Mouse (Mus musculus) retina, embryonic 14.5 days (tissue): Measurements from ENCODE around the gene Vgll4.

Experiments used
- DNase-seq: peaks from one replicate; pipeline ENCODE4 v3.0.0-alpha.2; 2015; ENCODE audit warnings: low spot score

Gene Vgll4

DNA sequence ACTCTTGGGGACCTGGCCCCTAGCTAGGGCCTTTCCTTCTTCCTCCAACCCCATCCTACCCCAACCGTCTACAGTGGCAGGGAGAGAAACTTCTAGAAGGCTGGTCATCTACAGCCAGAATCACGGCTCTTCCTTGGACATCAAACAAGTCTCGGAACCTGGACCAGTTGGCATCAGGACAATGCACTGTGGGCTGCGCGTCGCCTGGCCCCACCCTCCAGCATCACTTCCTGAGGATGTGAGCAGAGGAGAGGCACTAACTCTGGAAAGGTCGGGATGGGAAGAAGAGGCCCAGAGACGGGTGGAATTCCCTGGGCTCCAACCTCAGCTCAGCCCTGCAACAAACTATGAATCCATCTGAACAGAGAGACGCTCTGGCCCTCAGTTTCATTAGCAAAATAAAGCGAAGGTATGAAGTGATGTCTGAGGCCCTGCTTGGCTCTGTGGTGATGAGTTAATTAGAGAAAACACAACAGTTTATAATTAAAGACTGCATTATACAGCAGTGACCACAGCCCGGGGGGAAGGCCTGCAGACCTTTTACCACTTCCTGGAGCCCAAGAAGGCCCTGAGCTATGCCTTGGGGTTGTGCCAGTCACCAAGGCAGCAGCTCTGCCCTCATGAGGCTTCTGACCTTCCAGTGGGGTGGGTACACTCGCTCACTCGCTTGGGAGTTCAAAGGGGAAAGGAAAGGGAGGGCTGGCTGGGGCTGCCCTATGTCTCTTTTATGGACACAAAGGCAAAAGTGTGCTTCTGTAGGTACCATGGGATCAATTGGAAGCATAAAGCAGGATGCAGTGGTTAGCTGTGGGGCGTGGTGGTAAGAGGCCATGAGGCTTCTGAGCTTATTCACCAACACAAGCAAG lies 51.8 kb downstream of the Vgll4 start:
- DNase-seq, result no peak

DNA sequence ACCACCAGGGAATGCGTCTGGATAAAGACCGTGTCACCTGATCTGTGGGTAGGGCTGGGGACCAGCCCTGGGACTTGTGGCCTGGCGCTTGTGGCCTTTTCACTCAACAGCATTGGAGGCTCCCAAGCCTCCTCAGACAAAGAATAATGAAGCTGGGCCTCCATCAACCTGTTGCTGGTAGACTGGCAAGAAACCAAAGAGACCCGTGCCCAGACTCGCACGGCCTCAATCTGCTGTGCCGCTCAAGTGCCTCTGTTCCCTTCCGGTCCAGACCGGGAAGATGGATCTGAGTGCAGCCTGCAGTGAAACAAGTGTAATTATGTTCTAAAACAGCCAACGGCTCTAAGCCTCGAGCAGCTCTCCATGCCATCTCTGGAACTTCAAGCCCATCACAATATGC lies 52.7 kb downstream of the Vgll4 start:
- no peak for DNase-seq

- DNase-seq, result no peak
Observed at GRCm38 (mm10) chr6:114916715-114916992, 53.1 kb downstream of the Vgll4 start.

DNA sequence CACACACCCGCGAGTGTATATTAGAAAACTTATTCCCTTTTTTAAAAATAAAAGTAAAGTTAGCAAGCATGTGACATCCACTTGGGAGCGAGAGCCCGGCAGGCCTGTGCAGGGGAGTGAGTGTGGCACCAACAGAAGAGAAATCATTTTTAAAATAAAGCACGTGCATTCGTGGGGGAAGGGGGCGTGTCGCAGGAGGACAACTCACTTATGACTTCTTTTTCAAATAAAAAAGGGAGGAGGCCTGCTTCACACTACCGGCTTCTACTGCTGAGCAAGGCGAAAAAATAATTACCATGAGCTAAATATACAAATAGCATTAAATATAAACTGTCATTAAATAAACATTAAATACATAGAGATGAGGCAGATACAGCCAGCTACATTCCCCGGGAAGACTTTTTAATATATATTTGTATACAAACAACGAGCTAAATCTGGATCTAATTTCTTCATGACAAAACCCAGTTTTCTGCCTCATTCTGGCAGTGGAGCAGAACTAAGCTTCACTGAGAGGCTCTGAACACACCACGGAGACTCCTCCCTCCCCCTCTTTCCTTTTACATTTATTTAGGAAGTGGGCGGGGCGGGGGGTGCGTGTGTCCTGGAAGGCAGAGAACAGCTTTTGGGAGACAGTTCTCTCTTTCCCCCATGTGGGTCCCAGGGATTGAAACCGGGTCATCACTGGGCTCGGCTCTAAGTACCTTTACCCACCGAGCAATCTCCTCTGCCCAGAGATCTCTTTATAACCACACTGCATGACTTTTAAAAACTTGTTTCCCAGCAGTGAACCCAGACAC lies 53.7 kb downstream of the Vgll4 start:
- DNase-seq, result no peak

DNA sequence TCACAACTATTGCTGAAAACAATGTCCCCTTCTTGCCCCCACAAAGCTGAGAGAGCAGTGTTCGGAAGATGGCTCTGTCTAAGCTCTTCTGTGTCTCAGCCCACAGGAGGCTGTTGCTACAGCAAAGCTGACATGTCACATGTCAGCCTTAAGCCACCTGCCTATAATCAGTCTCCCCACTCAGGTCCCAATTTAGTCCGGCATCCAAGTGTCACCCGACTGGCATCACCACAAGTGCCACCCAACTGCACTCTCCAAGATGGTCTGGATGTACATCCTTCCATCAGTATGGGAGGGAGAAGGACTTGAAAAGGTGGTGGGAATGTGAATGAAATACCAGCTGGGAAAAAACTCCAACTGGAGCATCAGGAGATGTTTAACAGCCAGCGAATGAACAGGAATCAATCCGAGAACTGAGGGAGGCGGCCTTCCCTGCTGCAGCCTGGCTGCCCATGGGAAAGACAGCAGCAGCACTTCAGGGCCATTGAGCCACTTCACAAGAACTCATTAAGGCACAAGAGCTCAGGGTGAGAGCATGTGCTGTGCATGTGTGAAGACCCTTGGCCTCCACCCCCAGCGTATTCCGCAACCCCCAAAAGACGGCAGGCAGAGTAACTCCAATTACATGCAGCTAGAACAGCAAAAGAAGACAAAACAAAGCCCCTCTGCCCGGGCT lies 55.6 kb downstream of the Vgll4 start:
- peak; percentile 59 for DNase-seq

GRCm38 (mm10) chr6:114913142-114913541 lies 56.7 kb downstream of the Vgll4 start:
- DNase-seq, result no peak

DNA sequence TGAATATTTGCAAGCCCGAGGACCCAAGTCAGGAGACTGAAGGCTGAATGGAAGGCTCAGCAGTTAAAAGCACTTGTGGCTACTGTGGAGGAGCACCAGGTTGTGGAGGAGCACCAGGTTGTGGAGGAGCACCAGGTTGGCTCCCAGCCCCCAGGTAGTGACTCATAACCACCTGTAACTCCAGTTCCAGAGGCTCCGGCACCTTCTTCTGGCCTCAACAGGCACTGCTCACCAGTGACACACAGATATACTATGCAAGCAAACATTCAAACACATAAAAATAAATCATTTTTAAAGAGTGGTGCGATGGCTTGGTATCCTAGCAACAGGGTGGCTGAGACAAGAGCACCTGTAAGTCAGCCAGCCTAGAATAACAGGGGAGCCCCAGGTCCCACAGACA lies 58.3 kb downstream of the Vgll4 start:
- DNase-seq, result no peak

DNA sequence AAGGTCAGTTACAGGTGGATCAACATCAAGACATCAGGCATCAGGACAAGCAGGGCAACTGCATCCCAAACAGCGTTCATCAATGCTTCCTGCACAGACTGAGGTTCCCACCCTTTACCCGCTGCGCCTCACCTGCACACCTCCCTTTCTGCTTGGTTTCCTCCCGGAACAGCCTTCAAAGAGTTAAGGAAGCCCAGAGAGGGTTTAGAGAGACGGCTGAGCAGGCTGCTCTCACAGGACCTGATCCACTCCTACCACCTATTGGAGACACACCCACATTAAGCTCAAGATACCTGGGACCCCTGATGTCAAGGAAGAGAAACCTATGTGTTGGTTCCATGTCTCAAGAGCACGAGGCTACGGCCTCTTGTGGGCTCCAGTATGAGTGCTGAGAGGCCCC lies 60.0 kb downstream of the Vgll4 start:
- DNase-seq, result no peak

GRCm38 (mm10) chr6:114907459-114907858 lies 62.3 kb downstream of the Vgll4 start:
- DNase-seq, result no peak

DNA sequence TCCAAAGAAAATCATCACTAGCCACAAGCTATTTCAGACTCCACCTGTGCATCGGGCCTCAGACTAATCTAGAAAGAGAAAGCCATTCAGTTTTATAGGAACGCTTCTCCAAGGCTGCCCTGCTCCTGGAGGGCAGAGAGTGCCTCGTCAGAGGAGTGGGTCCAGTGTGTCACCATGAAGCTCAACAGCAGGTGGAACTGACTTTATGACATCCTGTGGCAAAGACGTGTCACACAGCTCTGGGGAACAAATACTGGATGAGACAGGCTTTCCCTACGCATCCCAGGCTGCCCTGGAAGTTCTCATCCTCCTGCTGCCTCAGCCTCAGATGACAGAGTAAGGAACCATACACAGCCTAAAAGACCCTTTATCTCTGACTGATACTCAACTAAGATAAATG lies 63.6 kb downstream of the Vgll4 start:
- no peak for DNase-seq

DNA sequence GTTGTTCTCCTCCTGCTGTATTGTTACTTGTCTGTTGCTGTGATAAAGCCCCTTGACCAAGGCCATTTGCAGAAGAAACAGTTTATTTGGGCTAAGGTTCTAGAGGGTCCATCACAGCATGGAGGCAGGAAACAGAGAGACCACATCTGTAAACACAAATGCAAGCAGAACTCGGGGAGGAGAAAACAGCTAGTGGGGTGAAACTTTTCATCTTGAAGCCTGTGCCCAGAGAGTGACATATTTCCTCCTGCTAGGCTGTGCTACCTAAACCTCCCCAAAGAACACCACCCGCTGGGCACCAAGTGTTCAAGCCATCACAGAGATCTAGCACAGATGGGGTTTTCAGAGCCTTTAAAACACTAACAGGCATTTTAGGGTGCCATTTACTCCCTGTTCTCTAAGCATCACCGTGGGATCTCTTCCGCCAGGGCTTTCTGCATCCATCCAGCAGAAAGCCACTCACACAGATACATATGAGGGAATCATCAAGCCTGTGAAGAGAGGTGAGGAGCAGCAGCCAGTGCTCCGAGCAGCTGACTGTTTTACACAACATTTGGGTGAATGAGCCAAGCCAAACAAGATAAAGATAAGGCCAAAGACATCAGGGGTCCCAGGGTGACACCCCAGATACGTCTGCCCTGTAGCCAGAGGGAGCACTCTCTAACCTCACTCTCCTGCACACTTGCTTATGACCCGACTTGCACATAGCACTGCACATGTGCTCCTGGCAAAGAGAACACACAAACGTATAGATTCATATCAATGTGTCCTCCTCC lies 64.4 kb downstream of the Vgll4 start:
- no peak for DNase-seq

GRCm38 (mm10) chr6:114904818-114905217 lies 65.0 kb downstream of the Vgll4 start:
- DNase-seq, result no peak

- DNase-seq, result no peak
Observed at GRCm38 (mm10) chr6:114904233-114904632, 65.6 kb downstream of the Vgll4 start.

DNA sequence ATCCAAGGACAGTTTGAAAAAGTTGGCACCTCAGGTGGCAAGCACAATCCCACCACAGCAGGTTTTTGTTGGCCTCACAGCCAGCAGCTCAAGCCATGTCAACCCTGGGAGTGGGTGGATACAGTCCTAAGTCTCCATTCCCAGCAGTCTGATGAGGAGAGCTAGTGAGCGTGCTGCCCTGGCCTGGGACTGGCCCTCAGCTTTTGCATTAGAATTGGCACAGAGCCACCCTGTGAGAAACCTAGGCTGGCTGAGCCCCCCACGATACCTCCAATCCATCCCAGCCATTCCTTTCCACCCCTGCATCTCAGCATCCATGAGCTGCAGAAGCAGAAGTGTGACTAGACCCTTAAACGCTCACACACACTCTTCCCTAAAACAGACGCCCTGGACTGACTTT lies 67.9 kb downstream of the Vgll4 start:
- DNase-seq, result no peak

DNA sequence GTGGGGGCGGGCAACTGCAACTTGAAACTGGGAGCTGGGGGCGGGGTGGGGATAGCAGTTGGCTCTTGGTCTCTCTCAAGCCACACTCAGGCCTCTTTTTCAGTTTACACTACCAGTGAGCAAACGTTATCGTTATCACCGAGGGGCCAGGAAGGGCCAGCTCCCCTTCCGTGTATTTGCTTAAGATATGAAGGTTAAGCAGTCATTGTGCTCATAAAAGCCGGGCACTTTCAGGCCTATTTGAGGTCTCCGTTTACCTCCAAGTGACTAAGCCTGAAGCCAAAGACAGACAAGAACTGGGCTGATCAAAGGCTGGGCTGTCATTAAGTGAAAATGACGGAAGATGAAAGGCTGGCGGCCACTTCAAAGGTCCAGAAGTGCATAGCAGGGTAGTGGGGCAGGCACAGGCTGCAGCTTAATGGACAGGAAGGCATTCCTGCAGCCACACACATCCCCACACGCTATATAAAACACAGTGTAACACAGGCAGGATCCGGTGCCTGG lies 68.4 kb downstream of the Vgll4 start:
- DNase-seq, result no peak

GRCm38 (mm10) chr6:114900194-114900593 lies 69.6 kb downstream of the Vgll4 start:
- DNase-seq, result no peak

- no peak for DNase-seq
Observed at GRCm38 (mm10) chr6:114899652-114900051, 70.1 kb downstream of the Vgll4 start.

GRCm38 (mm10) chr6:114898949-114899348 lies 70.8 kb downstream of the Vgll4 start:
- no peak for DNase-seq

- no peak for DNase-seq
Observed at GRCm38 (mm10) chr6:114896281-114896680, 73.5 kb downstream of the Vgll4 start.

DNA sequence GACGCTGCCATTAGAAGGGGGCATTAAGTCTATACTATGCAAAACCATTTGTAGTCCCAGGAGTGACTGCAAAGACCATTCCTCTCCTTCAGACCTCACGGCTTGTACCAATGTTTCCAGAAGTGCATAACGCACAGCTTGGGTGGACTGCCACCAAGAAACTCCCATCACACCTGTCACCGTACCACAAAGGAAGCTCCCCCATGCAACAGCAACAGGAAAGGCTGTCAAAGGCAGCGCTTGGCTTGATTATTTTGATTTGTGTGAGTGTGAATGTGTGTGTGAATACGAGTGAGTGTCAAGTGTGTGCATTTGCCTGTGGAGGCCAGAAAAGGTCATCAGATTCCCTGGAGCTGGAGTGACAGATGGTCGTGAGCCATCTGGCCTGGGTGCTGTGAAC lies 74.6 kb downstream of the Vgll4 start:
- no peak for DNase-seq

GRCm38 (mm10) chr6:114894548-114895106 lies 75.2 kb downstream of the Vgll4 start:
- no peak for DNase-seq
